Mouse (Mus musculus) limb, embryonic 10.5 days (tissue): ENCODE data around the gene Trim80. TPM values are rescaled to one million over a fixed set of nuclear protein-coding genes. Genes with fewer than 3 reads are reported as not detected.
"Not testable (repeated sequence)": the region's sequence is repeated elsewhere in the genome, so short reads cannot be mapped to it uniquely, and the experiment has no call there.

ENCODE experiments used
- DNase-seq: peaks from one replicate; pipeline ENCODE4 v3.0.0-alpha.2; 2017; ENCODE audit warnings: low spot score
- H3K27ac ChIP-seq: fragments of 300-500 bp; sonication (generic); 2 replicates; pipeline ENCODE4 v1.5.1; 2016; ENCODE audit warnings: mild to moderate bottlenecking
- H3K27me3 ChIP-seq: fragments of 300-500 bp; sonication (generic); 2 replicates; pipeline ENCODE4 v1.6.1; 2016; ENCODE audit warnings: low read depth, mild to moderate bottlenecking; ENCODE audit not compliant: poor library complexity, severe bottlenecking
- H3K36me3 ChIP-seq: fragments of 300-500 bp; sonication (generic); 2 replicates; pipeline ENCODE4 v1.6.1; 2016; ENCODE audit warnings: mild to moderate bottlenecking, moderate library complexity
- H3K4me1 ChIP-seq: fragments of 300-500 bp; sonication (generic); 2 replicates; pipeline ENCODE4 v1.6.1; 2016
- H3K4me3 ChIP-seq: fragments of 300-500 bp; sonication (generic); 2 replicates; pipeline ENCODE4 v1.5.1; 2016; ENCODE audit warnings: mild to moderate bottlenecking, moderate library complexity
- H3K9me3 ChIP-seq: fragments of 300-500 bp; sonication (generic); replicated peaks from 2 replicates; pipeline ENCODE4 v1.6.1; 2016; ENCODE audit warnings: mild to moderate bottlenecking
- WGBS: fragments of 180-500 bp; shearing (Covaris S2); methylation state at CpG from one replicate; pipeline ENCODE4 v1.1.7; 2016; 5-methylcytosine and 5-hydroxymethylcytosine counted together
- polyA plus RNA-seq: library from polyadenylated mRNA; unstranded; fragments of >200 nt; fragmentation: Nextera tagmentation; extraction: Ambion mirVana; gene quantifications from 2 replicates; pipeline ENCODE4 v1.2.1, GENCODE M21; 2016

The Trim80 gene
- polyA plus RNA-seq, 1 experiment from 2014 or later = 0.26 TPM

DNA sequence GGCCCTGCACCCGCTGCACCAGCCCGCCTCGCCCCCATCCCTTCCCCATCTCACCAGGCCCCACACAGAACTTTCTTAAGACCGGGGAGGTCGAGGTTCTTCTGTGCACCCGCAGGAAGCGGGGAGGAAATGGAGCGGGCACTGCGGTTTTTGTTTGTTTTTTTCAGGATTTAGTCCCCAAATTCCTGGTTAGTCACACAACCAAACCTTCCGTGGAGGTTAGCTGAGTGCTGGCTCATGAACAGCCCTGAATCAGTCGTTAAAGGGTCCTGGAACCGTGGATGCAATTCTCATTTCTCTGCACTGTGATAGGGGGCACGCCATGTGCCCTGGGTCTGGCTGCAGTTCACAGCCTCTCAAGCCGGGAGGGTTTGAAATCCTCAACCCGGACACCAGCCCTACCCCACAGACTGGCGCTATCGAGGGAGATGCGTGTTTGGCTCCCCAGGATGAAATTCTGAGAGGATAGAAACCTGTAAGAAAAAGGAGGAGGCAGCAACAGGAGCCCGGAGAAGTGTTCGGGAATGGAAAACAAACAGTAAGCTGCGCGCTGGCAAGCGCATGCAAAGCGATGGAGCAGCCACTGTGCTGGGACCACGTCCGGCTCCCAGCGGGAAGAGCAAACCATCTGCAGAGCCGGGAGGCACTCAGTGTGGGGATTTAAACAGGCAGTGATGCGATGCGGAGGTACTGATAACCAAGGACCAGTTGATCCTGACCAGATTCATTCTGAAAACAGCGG lies 4.6 kb upstream of the Trim80 start:
- WGBS = 5% methylated on average over 31 of the region's 31 CpGs
- Histone ChIP-seq H3K4me3 (peak overlapping the region; percentile 51), H3K27me3 (no peaks in the 10 kb centered on the region), H3K9me3 (no peaks in the 10 kb centered on the region), H3K4me1 (peaks cover 19% of the 10 kb centered on the region), H3K36me3 (peaks cover 24% of the 10 kb centered on the region), H3K27ac (peak overlapping the region; percentile 86)
- DNase-seq = peak; percentile 74

DNA sequence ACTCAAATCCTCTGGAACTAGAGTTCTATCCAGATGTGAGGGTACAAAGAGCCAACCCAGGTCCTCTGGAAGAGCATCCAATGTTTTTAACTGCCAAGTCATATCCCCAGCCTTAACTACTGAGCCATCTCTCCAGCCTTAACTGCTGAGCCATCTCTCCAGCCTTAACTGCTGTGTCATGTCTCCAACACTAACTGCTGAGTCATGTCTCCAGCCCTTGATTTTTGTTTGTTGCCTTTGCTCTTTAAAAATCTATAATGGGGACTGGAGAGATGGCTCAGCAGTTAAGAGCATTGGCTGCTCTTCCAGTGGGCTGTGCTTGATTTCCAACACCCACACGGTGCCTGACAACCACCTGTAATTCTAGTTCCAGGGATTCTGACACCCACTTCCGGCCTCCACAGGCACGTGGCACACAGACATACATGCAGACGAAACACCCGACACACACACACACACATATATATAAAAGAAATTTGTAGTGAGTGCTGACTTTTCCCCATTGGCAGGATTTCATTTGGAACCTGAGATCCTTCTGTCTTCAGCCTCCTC lies 2.7 kb upstream of the Trim80 start:
- no peaks in the 10 kb centered on the region for H3K27me3 ChIP-seq
- H3K9me3 ChIP-seq = no peaks in the 10 kb centered on the region
- peaks cover 5% of the 10 kb centered on the region for H3K36me3 ChIP-seq
- no peak overlapping the region for H3K27ac ChIP-seq
- 84% methylated on average over 5 of the region's 5 CpGs for WGBS
- H3K4me1 ChIP-seq = peaks cover 23% of the 10 kb centered on the region
- no peak overlapping the region for H3K4me3 ChIP-seq
- DNase-seq = no peak

DNA sequence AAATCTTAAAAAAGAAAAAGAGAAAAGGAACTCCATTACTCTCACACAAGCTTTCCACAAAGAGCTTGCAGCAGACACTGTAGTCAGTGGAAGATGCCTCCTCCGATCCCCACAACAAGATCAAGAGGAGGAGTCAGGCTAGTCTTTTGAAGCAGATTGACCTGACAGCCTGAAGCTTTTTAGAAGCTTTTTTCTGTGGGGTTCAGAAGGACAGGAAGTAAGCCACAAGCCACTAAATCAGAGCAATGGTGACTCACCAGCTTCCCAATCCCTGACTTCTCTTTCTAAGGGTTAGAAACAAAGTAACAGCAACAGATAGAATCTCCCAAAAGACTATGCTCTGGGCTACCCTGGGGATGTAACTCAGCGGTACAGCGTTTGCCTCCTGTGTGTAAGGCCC lies 1.0 kb upstream of the Trim80 start:
- peaks cover 23% of the 10 kb centered on the region for H3K4me1 ChIP-seq

DNA sequence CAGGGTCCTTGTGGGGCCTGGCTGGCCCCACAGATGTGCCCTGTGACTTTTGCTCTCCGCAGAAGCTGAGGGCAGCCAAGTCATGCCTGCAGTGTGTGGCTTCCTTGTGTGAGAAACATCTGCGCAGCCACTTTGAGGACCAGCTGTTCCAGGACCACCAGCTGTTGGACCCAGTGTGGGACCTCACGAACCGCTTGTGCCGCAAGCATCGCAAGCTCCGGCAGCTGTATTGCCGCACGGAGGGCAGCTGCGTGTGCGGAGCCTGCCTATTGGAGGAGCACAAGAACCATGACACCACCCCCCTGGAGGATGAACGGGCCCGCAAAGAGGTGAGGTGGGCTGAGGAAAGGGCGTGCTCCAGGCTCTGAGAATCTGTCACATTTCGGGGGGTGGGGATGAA lies 1.1 kb downstream of the Trim80 start:
- no peaks in the 10 kb centered on the region for H3K9me3 ChIP-seq
- 50% methylated on average over 15 of the region's 15 CpGs for WGBS
- H3K36me3 ChIP-seq = no peaks in the 10 kb centered on the region
- peaks cover 9% of the 10 kb centered on the region for H3K4me1 ChIP-seq
- no peak overlapping the region for H3K27ac ChIP-seq
- no peak overlapping the region for H3K4me3 ChIP-seq
- no peaks in the 10 kb centered on the region for H3K27me3 ChIP-seq
- no peak for DNase-seq

More for the DNA sequence above, 1.0 kb upstream of the Trim80 start:
- no peaks in the 10 kb centered on the region for H3K9me3 ChIP-seq
- no peak for DNase-seq
- no peaks in the 10 kb centered on the region for H3K27me3 ChIP-seq
- no peaks in the 10 kb centered on the region for H3K36me3 ChIP-seq
- no peak overlapping the region for H3K4me3 ChIP-seq
- WGBS = 81% methylated on average over 3 of the region's 3 CpGs
- H3K27ac ChIP-seq = no peak overlapping the region

DNA sequence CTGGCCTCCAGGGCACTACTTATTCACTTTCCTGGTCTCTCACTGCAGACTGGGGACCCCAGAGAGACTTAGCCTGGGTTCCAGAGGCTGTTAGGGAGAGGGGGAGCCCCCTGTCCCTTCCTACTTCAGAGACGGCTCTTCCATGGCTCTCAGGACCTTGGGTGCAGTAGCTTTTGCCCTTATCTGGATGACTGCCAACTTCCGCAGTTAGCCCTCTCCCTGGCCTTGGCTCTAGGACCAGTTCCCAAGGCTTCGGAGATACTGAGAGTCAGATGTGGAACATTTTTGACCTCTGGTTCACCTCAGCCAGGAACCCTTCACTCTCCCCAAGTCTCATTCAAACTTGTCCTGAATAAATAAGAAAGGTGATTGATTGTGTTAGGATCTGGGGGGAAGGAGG lies 6.6 kb downstream of the Trim80 start:
- Histone ChIP-seq H3K36me3 (no peaks in the 10 kb centered on the region), H3K4me3 (no peak overlapping the region), H3K9me3 (no peaks in the 10 kb centered on the region), H3K27me3 (no peaks in the 10 kb centered on the region), H3K27ac (peak overlapping the region; percentile 50; the same call in 1 of the 2 replicates), H3K4me1 (peaks cover 29% of the 10 kb centered on the region)
- DNase-seq = no peak
- WGBS = 84% methylated on average over 3 of the region's 3 CpGs

DNA sequence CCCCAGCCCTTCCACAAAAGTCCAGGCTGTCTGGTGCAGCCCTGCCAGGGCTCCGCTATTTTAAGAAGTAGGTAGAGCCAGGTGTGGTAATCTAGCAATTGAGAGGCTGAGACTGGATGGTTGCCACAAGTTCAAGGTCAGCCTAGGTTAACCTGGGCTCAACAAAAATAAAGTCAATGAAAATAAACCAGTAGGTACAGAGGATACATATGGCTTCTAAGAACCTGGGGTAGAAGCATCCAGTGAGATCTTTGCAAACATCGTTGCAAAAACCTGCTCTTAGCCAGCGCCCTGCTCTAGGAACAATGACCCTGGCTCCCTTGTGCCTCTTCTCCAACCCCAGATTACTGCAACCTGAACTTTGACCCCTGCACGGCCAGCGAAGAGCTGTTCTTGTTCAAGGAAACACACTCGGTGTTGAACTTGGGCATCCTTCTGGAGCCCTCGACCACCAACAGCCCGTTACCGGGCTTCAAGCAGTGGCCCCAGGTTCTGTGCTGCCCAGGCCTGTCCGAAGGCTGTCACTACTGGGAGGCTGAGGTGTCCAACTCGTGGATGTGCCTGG lies 7.1 kb downstream of the Trim80 start:
- 85% methylated on average over 11 of the region's 11 CpGs for WGBS
- H3K4me1 ChIP-seq = peaks cover 29% of the 10 kb centered on the region
- no peaks in the 10 kb centered on the region for H3K27me3 ChIP-seq
- H3K9me3 ChIP-seq = no peaks in the 10 kb centered on the region
- no peaks in the 10 kb centered on the region for H3K36me3 ChIP-seq
- H3K4me3 ChIP-seq = no peak overlapping the region
- no peak for DNase-seq
- no peak overlapping the region for H3K27ac ChIP-seq

DNA sequence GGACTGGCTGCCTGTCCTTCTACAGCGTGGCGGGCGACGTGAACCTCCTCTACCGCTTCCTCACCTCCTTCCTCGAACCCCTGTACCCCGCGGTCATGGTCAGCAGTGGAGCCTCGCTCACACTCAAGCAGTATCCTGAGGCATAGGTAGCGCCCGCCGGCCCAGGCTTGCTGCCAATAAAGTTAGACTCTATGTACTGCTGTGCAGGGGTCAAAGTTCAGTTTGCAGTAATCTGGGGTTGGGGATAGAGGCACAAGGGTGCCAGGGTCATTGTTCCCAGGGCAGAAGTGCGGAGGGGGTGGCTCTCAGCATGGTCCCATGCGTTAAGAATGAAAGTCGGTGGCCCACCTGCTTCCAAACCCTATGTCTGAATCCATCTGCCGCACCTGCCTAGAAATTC lies 7.7 kb downstream of the Trim80 start:
- no peak overlapping the region for H3K4me3 ChIP-seq
- peaks cover 29% of the 10 kb centered on the region for H3K4me1 ChIP-seq
- H3K27ac ChIP-seq = no peak overlapping the region
- no peaks in the 10 kb centered on the region for H3K27me3 ChIP-seq
- H3K9me3 ChIP-seq = no peaks in the 10 kb centered on the region
- 82% methylated on average over 16 of the region's 16 CpGs for WGBS
- no peaks in the 10 kb centered on the region for H3K36me3 ChIP-seq
- DNase-seq = no peak

DNA sequence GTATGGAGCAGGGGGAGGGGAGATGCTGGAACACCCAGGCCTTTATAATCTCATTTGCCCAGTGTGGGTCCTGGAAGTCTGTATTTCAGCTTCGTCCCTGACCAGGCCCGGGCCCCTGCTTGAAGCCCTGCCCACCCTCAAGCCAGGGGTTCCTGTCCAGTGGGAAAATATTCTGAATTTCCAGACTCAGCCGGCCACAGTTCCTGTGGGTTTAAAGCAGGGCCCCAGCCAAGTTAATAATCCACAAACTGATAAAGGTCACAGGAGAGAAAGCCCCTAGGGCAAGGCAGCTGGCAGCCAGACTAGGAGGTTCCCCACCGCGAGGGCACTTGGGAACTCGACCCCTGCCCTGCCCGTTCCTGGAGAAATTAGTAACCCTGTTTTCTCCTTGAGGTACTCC lies 8.7 kb downstream of the Trim80 start:
- DNase-seq = no peak
- peaks cover 29% of the 10 kb centered on the region for H3K4me1 ChIP-seq
- no peaks in the 10 kb centered on the region for H3K27me3 ChIP-seq
- no peak overlapping the region for H3K4me3 ChIP-seq
- no peaks in the 10 kb centered on the region for H3K36me3 ChIP-seq
- H3K9me3 ChIP-seq = no peaks in the 10 kb centered on the region
- H3K27ac ChIP-seq = 0 out of 2 replicates have a peak overlapping the region, but pooled peaks have one; percentile 16
- 50% methylated on average over 7 of the region's 7 CpGs for WGBS

DNA sequence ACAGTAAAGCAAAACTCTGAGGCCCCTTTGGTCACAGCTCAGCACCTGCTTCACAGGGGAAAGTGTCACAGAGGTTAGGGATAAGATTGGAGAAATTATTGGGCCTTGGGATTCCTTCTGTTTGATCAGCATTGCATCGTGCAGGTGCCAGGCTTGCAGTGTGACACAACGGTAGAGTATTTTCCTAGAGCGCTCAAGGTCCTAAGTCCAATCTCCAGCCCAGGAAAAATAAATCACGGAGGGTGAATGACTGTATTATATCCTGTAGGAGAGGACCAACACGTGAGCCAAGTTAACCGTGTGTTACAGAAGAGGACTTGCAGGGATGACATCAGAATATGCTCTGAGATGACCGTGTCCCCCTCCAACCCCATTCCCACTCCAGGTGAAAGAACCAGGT lies 9.8 kb downstream of the Trim80 start:
- H3K27ac ChIP-seq = no peak overlapping the region
- no peaks in the 10 kb centered on the region for H3K27me3 ChIP-seq
- WGBS = 92% methylated on average over 7 of the region's 7 CpGs
- H3K9me3 ChIP-seq = no peaks in the 10 kb centered on the region
- H3K36me3 ChIP-seq = no peaks in the 10 kb centered on the region
- peaks cover 29% of the 10 kb centered on the region for H3K4me1 ChIP-seq
- H3K4me3 ChIP-seq = no peak overlapping the region
- no peak for DNase-seq

DNA sequence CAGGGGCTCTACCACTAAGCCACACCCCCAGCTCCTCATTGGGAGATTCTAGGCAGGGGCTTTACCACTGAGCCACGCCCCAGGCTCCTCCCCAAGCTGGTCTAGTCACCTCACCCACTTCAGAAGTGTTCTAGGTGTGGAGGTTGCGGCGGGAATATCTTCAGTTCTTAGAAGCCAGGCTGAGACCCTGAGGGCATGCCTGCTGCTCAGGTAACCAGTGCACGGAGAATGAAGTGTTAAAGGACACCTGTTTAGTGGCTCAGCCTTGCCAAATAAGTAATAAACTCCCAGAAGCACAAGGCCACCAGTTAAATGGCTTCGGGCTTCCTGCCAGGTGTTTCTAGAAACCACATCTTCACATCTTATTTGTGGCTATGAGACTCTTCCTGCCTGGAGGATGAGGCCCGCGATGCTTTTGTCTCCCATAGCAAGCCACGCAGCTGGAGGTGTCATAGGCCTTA lies 11.5 kb downstream of the Trim80 start:
- 83% methylated on average over 8 of the region's 8 CpGs for WGBS
- H3K27me3 ChIP-seq = no peaks in the 10 kb centered on the region
- no peak for DNase-seq
- H3K36me3 ChIP-seq = no peaks in the 10 kb centered on the region
- no peak overlapping the region for H3K27ac ChIP-seq
- no peaks in the 10 kb centered on the region for H3K9me3 ChIP-seq
- H3K4me3 ChIP-seq = no peak overlapping the region
- peaks cover 24% of the 10 kb centered on the region for H3K4me1 ChIP-seq

DNA sequence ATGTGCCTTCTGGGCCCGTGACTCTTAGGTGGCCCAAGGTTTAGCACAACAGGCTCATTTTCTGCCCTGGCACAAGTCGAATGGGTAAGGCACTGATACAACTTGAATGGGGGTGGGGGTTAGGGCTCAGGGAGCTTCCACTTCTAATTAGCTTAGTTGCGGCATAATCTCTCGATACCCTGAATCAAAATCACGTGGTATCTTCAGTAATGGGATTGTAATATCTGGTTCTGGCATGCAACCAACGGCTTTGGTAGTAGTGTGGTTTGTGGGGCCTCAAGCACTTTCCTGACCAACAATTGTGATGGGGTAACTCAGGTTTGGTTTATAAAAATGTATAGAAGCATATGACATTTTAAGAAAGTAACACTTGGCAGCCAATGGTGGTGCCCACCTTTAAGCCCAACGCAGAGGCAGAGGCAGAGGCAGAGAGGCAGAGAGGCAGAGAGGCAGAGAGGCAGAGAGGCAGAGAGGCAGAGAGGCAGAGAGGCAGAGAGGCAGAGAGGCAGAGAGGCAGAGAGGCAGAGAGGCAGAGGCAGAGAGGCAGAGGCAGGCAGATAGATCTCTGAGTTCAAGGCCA lies 12.0 kb downstream of the Trim80 start:
- H3K4me1 ChIP-seq = peaks cover 26% of the 10 kb centered on the region
- no peaks in the 10 kb centered on the region for H3K27me3 ChIP-seq
- no peaks in the 10 kb centered on the region for H3K9me3 ChIP-seq
- DNase-seq = no peak
- no peak overlapping the region for H3K27ac ChIP-seq
- 87% methylated on average over 7 of the region's 7 CpGs for WGBS
- no peaks in the 10 kb centered on the region for H3K36me3 ChIP-seq
- H3K4me3 ChIP-seq = no peak overlapping the region

DNA sequence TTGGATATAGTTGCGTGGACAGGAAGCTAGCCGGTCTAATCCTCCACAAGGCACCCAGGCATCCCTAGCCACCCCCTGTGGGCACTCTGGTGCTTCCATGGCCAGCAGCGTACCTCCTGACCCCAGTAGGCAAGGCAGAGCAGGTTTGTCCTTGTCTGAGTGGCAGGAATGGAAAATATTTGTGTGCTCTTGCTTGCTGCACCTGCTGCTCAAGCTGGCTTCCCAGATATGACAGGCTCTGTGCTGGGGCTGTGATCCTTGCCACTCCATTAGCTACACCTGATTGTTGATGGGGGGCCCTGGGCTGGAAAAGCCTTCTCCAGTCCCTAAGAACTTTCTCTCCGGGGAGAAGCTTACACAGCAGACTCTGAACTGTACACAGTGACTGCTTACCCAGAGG lies 13.0 kb downstream of the Trim80 start:
- DNase-seq = no peak
- Histone ChIP-seq H3K4me3 (no peak overlapping the region), H3K27me3 (no peaks in the 10 kb centered on the region), H3K27ac (no peak overlapping the region), H3K9me3 (no peaks in the 10 kb centered on the region), H3K36me3 (no peaks in the 10 kb centered on the region), H3K4me1 (peaks cover 24% of the 10 kb centered on the region)
- WGBS = 80% methylated on average over 4 of the region's 4 CpGs

DNA sequence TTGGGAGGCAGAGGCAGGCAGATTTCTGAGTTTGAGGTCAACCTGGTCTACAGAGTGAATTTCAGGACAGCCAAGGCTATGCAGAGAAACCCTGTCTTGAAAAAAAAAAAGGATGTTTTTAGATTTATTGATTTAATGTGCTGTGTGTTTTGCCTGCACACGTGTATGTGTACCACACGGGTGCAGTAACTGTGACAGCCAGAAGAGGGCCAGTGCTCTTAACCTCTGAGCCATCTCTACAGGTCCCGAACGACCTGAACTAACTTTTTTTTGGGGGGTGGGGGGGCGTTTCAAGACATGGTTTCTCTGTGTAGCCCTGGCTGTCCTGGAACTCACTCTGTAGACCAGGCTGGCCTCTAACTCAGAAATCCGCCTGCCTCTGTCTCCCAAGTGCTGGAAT lies 14.5 kb downstream of the Trim80 start:
- WGBS = 87% methylated on average over 6 of the region's 6 CpGs
- not testable (repeated sequence) for H3K9me3 ChIP-seq, H3K36me3 ChIP-seq

More for the DNA sequence above, 14.5 kb downstream of the Trim80 start:
- H3K27ac ChIP-seq, DNase-seq, H3K27me3 ChIP-seq, H3K4me3 ChIP-seq: not testable (repeated sequence)
- peaks cover 11% of the 10 kb centered on the region for H3K4me1 ChIP-seq
